Mouse (Mus musculus) naive thymus-derived CD4-positive, alpha-beta T cell, adult 5 months (primary cell): Measurements from ENCODE around the gene Slc38a1. TPM values are rescaled to one million over a fixed set of nuclear protein-coding genes. Genes with fewer than 3 reads are reported as not detected.

Source experiments
- polyA plus RNA-seq: library from polyadenylated mRNA; unstranded; fragments of 100-300 nt; shearing (Covaris generic); gene quantifications from one replicate; pipeline ENCODE4 v1.2.1, GENCODE M21; 2017

Gene Slc38a1
- 76.0 TPM for polyA plus RNA-seq

GRCm38 (mm10) chr15:96642436-96643405 is at the start of gene Slc38a1:
Gene Slc38a1 (minus strand): TSS chr15:96642913.

Other genes with a start within 250 kb of the Slc38a1 start
- 86.0 TPM for gene Scaf11, start 182.1 kb downstream of the Slc38a1 start, polyA plus RNA-seq
- gene Slc38a2, start 56.8 kb upstream of the Slc38a1 start, polyA plus RNA-seq, result 341 TPM